Mouse (Mus musculus): Measurements from ENCODE around the gene Aggf1. TPM values are rescaled to one million over a fixed set of nuclear protein-coding genes. Genes with fewer than 3 reads are reported as not detected.

Aggf1 gene
- 9.2 and 9.3 TPM in 2 replicates for polyA plus RNA-seq (2012; rRNA removed)

DNA sequence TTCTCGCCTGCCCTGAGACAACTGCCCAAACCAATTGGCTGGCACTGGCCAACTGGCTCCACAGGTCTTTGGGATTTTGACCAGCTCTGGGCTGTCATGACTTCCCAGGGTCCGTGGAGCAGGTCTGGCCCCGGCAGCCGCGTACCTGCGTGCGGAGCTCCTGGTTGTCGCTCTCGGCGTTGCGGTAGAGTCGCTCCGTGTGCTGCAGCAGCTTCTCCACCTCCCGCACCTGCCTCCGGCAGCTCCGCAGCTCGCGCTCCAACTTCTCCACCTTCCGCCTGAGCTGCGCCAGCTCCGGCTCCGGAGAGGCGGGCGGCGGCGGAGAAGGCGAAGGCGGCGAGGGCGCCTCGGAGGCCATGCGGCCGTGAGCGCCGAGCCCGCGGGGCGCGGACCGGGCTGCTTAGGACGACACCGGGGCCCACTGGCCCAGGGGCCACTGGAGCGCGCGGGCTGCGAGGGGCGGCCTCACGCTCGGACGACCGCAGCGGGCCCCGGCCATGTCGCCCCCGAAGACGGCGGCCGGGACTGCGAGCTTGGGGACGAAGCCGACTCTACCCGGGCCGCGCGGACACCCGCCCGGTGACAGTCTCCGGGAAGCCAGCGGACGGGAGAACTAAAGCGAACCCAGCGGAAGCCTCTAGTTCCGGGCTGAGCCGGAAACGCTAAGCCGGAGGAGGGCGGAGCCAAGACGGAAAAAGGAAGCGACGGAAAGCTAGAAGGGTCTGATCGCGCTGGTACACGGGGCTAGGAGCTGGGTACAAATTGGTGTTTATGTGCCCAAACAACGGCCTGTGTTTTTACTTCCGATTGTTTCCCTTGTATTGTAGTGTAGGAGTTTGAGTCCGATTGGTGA lies at the start of gene Aggf1:
Gene Aggf1 (minus strand): TSS at position 652 of the 853 bp plus-strand sequence.
- Histone ChIP-seq H3K4me1 (ENCODE audit: control insufficient read depth, insufficient read depth, low read length) (peaks cover 2% of the 10 kb centered on the region; the same call in 1 of the 2 replicates), H3K36me3 (ENCODE audit: control insufficient read depth, insufficient read depth, low read length) (no peaks in the 10 kb centered on the region)
- TF ChIP-seq POLR2A (IDR thresholded peaks at IDR 0.05; ENCODE audit: control insufficient read depth, low read depth, low read length) (peak; percentile 85), CTCF (IDR thresholded peaks at IDR 0.05; ENCODE audit: control insufficient read depth, insufficient read depth, insufficient replicate concordance, low read depth, low read length) (no peak)

GRCm38 (mm10) chr13:95424932-95425331 lies 49.8 kb upstream of the Aggf1 start:
- no peaks in the 10 kb centered on the region for H3K27me3 ChIP-seq (ENCODE audit: control insufficient read depth, insufficient read depth, low read length)
- no peak overlapping the region for H3K4me3 ChIP-seq (ENCODE audit: control insufficient read depth, low read depth, low read length)
- peaks cover 5% of the 10 kb centered on the region; the same call in 1 of the 2 replicates for H3K4me1 ChIP-seq (ENCODE audit: control insufficient read depth, insufficient read depth, low read length)
- H3K27ac ChIP-seq (ENCODE audit: control insufficient read depth, insufficient read depth, low read depth, low read length) = no peak overlapping the region
- H3K36me3 ChIP-seq (ENCODE audit: control insufficient read depth, insufficient read depth, low read length) = no peaks in the 10 kb centered on the region
- TF ChIP-seq POLR2A (IDR thresholded peaks at IDR 0.05; ENCODE audit: control insufficient read depth, low read depth, low read length) (no peak), CTCF (IDR thresholded peaks at IDR 0.05; ENCODE audit: control insufficient read depth, insufficient read depth, insufficient replicate concordance, low read depth, low read length) (no peak)

More for the DNA sequence above, at the start of gene Aggf1:
- peak within 1 kb of the TSS; percentile 84 for H3K27ac ChIP-seq (ENCODE audit: control insufficient read depth, insufficient read depth, low read depth, low read length)
- no peaks in the 10 kb centered on the region for H3K27me3 ChIP-seq (ENCODE audit: control insufficient read depth, insufficient read depth, low read length)
- H3K4me3 ChIP-seq (ENCODE audit: control insufficient read depth, low read depth, low read length) = peak within 1 kb of the TSS; percentile 96

GRCm38 (mm10) chr13:95419204-95419749 lies 44.1 kb upstream of the Aggf1 start:
- Histone ChIP-seq H3K4me3 (ENCODE audit: control insufficient read depth, low read depth, low read length) (no peak overlapping the region), H3K27ac (ENCODE audit: control insufficient read depth, insufficient read depth, low read depth, low read length) (no peak overlapping the region)
- TF ChIP-seq POLR2A (IDR thresholded peaks at IDR 0.05; ENCODE audit: control insufficient read depth, low read depth, low read length) = no peak
- no peak for TF ChIP-seq CTCF (IDR thresholded peaks at IDR 0.05; ENCODE audit: control insufficient read depth, insufficient read depth, insufficient replicate concordance, low read depth, low read length)

GRCm38 (mm10) chr13:95418575-95419203 lies 43.5 kb upstream of the Aggf1 start:
- H3K27me3 ChIP-seq (ENCODE audit: control insufficient read depth, insufficient read depth, low read length) = no peaks in the 10 kb centered on the region
- TF ChIP-seq POLR2A (IDR thresholded peaks at IDR 0.05; ENCODE audit: control insufficient read depth, low read depth, low read length) = no peak
- no peak for TF ChIP-seq CTCF (IDR thresholded peaks at IDR 0.05; ENCODE audit: control insufficient read depth, insufficient read depth, insufficient replicate concordance, low read depth, low read length)
- no peak overlapping the region for H3K27ac ChIP-seq (ENCODE audit: control insufficient read depth, insufficient read depth, low read depth, low read length)
- no peaks in the 10 kb centered on the region for H3K36me3 ChIP-seq (ENCODE audit: control insufficient read depth, insufficient read depth, low read length)
- H3K4me3 ChIP-seq (ENCODE audit: control insufficient read depth, low read depth, low read length) = no peak overlapping the region
- peaks cover 2% of the 10 kb centered on the region for H3K4me1 ChIP-seq (ENCODE audit: control insufficient read depth, insufficient read depth, low read length)

More at GRCm38 (mm10) chr13:95419204-95419749, 44.1 kb upstream of the Aggf1 start:
- no peaks in the 10 kb centered on the region for H3K27me3 ChIP-seq (ENCODE audit: control insufficient read depth, insufficient read depth, low read length)
- H3K36me3 ChIP-seq (ENCODE audit: control insufficient read depth, insufficient read depth, low read length) = no peaks in the 10 kb centered on the region
- peaks cover 2% of the 10 kb centered on the region for H3K4me1 ChIP-seq (ENCODE audit: control insufficient read depth, insufficient read depth, low read length)

DNA sequence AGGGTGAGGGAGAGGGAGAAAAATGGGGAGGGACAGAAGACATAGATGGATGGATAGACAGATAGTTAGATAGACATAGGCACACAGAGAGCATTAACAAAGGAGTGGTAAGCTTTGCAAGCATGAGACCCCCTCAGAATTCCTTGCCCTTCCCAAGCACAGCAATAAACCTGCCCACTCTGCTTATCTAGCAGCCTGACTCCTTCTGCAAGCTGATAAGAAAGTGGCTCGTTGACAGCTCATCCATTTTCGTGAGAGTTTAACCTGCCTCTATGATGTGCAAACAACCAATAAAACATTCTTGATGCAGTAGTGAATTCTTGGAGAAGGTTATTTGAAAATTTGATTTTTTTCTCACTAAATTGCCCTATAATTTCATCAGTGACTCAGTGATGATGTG lies 37.1 kb upstream of the Aggf1 start:
- TF ChIP-seq POLR2A (IDR thresholded peaks at IDR 0.05; ENCODE audit: control insufficient read depth, low read depth, low read length) (no peak), CTCF (IDR thresholded peaks at IDR 0.05; ENCODE audit: control insufficient read depth, insufficient read depth, insufficient replicate concordance, low read depth, low read length) (no peak)
- Histone ChIP-seq H3K27ac (ENCODE audit: control insufficient read depth, insufficient read depth, low read depth, low read length) (no peak overlapping the region), H3K4me3 (ENCODE audit: control insufficient read depth, low read depth, low read length) (no peak overlapping the region), H3K4me1 (ENCODE audit: control insufficient read depth, insufficient read depth, low read length) (no peaks in the 10 kb centered on the region), H3K36me3 (ENCODE audit: control insufficient read depth, insufficient read depth, low read length) (no peaks in the 10 kb centered on the region), H3K27me3 (ENCODE audit: control insufficient read depth, insufficient read depth, low read length) (no peaks in the 10 kb centered on the region)

GRCm38 (mm10) chr13:95393242-95393641 lies 18.1 kb upstream of the Aggf1 start:
- no peak overlapping the region for H3K27ac ChIP-seq (ENCODE audit: control insufficient read depth, insufficient read depth, low read depth, low read length)
- TF ChIP-seq CTCF (IDR thresholded peaks at IDR 0.05; ENCODE audit: control insufficient read depth, insufficient read depth, insufficient replicate concordance, low read depth, low read length) (no peak), POLR2A (IDR thresholded peaks at IDR 0.05; ENCODE audit: control insufficient read depth, low read depth, low read length) (no peak)
- H3K4me3 ChIP-seq (ENCODE audit: control insufficient read depth, low read depth, low read length) = no peak overlapping the region
- H3K27me3 ChIP-seq (ENCODE audit: control insufficient read depth, insufficient read depth, low read length) = no peaks in the 10 kb centered on the region
- H3K36me3 ChIP-seq (ENCODE audit: control insufficient read depth, insufficient read depth, low read length) = no peaks in the 10 kb centered on the region
- H3K4me1 ChIP-seq (ENCODE audit: control insufficient read depth, insufficient read depth, low read length) = no peaks in the 10 kb centered on the region; the same call in 1 of the 2 replicates

Measured in testis, adult 2 months (tissue).